Mouse (Mus musculus) ovary, postnatal 14 days (tissue): ENCODE results near the gene Dok5.

Experiments
- DNase-seq: peaks from one replicate; pipeline ENCODE4 v3.0.0; 2022; ENCODE audit warnings: low spot score

Dok5 gene

DNA sequence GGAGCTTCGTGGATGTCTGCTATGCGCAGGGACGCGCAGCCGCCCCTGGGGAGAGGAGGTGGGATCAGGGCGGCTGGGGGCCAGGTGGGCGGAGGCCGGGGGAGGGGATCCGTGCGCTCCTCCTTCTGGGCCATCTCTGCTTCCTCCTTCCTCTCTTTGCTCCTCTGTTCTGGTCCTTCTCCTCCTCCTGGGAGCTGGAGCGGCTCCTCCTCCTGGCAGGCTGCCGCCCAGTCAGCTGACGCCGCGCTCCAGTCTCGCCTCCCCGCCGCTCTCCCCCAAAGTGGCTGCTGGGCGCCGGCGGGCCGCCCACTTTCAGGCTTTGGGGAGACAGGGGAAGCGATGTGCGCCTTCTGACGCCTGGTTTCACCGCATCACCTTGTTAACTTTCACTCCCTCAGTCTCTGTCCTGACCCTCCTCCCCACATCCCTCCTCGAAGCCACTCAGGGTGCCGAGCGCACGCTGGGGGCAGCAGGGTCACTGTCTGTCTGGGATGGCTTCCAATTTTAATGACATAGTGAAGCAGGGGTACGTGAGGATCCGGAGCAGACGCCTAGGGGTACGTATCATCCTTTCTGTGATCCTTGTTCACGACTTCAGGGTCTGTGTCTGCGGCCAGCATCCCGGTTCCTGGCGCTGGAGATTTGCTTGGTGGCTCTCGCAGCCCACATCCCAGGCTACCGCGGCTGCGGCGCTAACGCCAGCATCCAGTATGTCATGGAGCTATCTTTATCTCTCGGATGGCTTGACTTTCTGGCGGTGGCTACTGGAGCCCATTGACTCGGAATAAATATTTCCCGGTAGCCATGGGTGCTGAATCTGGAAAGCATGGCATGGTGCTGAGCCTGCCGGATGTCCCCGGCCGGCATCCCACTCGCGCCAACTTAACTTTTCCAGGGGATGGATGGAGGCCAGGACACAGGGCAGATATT is at the start of gene Dok5:
Gene Dok5 (plus strand): TSS at position 176 of the 930 bp plus-strand sequence.
- peak; percentile 56 for DNase-seq

DNA sequence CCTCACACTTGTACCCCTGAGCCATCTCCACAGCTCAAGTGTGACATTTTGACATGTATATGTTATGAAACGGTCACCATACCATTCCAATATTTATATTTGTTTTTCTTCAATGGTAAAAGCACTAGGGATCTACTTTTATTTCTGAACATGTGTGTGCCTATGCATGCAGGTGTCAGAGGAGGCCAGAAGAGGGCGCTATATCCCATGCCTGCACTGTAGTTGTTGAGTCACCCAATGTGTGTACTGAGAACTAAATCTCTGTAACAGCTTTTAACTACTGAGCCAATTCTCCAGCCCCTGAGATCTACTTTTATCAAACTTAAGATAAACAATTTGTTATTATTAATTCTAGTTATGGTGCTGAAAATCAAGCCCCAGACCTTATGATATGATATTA is 48.2 kb upstream of the Dok5 start:
- DNase-seq: no peak

DNA sequence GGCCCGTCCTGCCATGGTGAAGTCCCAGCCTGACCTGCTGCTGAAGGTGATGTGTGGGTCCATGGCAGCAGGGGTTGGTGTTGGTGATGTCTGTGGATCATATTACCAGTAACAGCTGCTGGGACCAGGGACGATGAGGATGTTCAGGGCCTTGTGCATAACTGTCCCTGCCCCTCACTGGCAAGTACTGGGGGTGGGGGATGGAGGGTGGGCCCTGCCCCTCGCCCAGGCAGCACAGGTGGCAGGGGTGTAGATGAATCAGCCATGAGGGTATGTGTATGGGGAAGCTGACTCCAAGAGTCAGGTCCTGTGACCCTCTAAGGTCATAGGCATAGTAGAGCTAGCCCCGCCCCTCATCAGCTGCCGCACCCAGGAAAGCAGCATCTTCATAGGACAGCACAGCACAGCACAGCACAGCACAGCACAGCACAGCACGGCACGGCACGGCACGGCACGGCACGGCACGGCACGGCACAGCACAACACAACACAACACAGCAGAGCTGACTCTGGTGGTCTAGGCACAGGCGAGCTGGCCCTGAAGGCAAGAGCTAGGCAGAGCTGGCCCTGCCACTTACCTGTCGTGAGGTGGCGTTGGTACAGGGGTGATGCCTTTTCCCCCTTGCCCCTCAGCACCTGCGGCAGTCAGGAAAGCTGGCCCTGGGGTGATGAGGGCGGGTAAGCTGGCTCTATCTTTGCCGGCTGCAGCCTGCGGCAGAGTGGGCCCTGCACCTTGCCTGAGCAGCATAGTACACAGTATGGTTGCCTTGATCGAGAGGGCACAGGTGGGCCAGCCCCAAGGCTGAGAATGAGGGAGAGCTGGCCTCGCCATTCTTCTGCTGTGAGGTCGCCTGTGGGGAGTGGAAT is 36.3 kb upstream of the Dok5 start:
- no peak for DNase-seq

DNA sequence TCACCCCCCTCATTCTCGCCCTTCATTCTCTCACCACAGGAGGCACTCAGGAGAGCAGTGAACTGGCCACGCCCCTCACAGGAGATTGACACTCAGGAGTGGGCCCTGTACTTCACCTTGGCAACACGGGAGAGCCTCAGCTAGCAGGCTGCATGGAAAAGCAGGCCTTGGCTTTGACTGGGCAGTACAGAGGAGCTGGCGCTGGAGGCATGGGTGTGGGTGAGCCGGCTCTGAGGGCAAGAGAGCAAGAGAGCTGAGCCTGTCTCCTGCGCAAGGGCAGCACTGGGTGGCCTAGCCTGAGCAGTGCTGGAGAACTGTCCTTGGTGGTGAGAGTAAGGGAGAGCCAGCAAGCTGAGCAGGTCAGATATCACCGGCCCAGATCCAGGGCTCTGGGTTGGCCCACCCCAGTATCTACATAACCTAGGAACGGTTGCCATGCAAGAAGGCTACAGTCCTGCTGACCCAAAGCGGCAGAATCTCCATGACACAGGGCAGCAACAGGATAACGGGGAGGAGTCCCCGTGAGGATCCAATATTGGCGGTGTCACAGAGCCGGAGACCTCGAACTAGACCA is 35.6 kb upstream of the Dok5 start:
- DNase-seq: no peak

DNA sequence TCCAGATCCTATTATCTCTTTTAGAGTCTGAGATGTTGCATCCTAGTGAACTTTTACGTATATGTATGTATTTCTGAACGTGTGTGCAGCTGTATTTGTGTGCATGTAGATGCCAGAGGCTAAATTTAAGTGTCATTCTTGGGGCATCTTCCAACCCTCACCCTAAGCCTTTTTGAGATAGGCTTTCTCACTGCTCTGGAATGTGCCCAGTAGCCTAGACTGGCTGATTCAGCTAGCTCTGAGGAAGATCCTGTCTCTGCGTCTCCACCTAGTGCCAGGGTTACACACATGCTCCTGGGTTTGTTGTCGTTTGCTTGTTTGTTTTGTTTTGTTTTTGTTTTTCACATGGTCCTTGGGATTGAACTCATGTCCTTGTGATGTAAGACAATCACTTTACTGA is 31.1 kb upstream of the Dok5 start:
- no peak for DNase-seq

- no peak for DNase-seq
These were observed 25.1 kb upstream of the Dok5 start for GRCm38 (mm10) chr2:170706488-170706887.

- DNase-seq: no peak
These were observed 23.9 kb upstream of the Dok5 start for GRCm38 (mm10) chr2:170707672-170708071.

- DNase-seq: no peak
These were observed 22.7 kb upstream of the Dok5 start for GRCm38 (mm10) chr2:170708901-170709300.

- no peak for DNase-seq
These were observed 18.8 kb upstream of the Dok5 start for GRCm38 (mm10) chr2:170712658-170713285.

GRCm38 (mm10) chr2:170720386-170720785 is 11.2 kb upstream of the Dok5 start:
- no peak for DNase-seq

GRCm38 (mm10) chr2:170724136-170724535 is 7.5 kb upstream of the Dok5 start:
- no peak for DNase-seq

- no peak for DNase-seq
These were observed 6.9 kb upstream of the Dok5 start for GRCm38 (mm10) chr2:170724716-170725115.

- no peak for DNase-seq
These were observed 5.8 kb upstream of the Dok5 start for GRCm38 (mm10) chr2:170725796-170726195.

DNA sequence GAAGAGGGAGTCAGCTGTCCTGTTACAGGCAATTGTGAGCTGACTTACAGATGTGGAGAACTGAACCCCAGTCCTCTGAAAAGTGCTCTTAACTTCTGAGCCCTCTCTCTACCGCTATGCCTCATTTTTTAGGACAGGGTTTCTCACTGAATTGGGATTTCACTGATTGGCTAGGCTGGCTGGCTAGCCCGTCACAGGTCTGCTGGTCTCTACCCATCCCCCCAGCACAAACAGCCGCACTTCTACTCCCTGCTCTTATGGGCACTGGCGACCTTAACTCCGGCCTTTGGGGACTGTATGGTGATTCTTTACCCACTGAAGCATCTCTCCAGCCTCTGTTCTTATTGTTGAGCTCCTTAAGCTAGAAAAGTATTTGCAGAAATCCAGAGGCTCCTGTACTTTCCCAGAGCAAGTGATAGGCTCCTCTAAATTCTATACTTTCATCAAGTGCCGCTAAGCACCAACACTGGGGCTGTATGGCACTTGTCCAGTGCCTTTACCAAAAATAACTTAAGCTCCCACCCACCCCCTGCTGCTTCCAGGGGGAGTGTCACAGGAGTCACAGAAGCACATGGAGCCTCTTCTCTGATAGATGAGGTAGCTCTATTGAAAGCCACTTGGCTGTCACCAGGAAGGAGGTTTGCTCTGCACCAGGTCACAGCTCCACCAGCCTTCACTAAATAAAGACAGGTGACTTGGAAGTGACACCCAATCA is 4.5 kb upstream of the Dok5 start:
- DNase-seq: no peak

GRCm38 (mm10) chr2:170728864-170729263 is 2.7 kb upstream of the Dok5 start:
- DNase-seq: no peak

- no peak for DNase-seq
These were observed 1.9 kb upstream of the Dok5 start for GRCm38 (mm10) chr2:170729661-170730060.

GRCm38 (mm10) chr2:170730136-170730535 is 1.5 kb upstream of the Dok5 start:
- no peak for DNase-seq

- DNase-seq: no peak
These were observed 826 bp upstream of the Dok5 start for GRCm38 (mm10) chr2:170730781-170731180.

DNA sequence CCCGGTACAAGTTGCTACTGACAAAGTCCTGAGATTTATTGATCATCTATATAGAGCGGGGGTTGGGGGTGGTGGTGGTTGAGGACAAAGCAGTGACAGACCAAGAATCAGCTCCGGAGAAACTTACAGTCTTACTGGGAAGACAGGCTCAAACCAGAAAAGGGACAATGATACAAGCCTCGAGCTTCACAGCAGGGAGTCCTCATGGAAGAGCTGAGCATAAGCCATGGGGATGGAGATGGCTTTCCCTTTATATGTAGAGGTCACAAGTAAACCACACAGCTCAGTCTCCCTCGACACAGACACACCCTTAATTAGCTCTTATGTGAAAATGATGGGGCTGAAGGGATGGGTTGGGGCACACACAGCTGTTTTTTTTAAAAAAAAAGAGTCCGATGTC is 402 bp upstream of the Dok5 start:
- no peak for DNase-seq

- no peak for DNase-seq
These were observed 2.1 kb downstream of the Dok5 start for GRCm38 (mm10) chr2:170733671-170734070.

DNA sequence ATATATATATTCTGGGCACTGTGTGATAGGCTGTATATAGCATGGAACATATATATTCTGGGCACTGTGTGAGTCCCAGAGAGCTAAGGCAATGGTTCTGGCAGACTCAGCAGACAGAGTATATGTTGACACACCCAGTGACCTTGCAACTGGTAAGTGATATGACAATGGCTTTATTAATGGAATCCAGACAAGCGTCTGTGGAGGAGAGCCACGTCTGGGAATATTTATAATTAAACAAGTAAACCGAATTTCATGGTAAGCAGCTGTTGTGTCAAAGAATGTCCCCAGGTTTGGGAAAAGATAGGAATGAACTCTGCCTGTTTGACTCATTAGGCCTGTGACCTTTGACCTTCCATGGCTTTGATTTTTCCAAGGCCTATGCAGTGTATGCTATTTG is 2.8 kb downstream of the Dok5 start:
- DNase-seq: no peak
